Mouse (Mus musculus): ENCODE measurements around the gene Smok2a.
"Not testable (repeated sequence)": the region's sequence is repeated elsewhere in the genome, so short reads cannot be mapped to it uniquely, and the experiment has no call there.

Gene Smok2a

GRCm38 (mm10) chr17:13214169-13214568 is 6.8 kb upstream of the Smok2a start:
- DNase-seq (ENCODE audit: low read depth, low spot score) = no peak

DNA sequence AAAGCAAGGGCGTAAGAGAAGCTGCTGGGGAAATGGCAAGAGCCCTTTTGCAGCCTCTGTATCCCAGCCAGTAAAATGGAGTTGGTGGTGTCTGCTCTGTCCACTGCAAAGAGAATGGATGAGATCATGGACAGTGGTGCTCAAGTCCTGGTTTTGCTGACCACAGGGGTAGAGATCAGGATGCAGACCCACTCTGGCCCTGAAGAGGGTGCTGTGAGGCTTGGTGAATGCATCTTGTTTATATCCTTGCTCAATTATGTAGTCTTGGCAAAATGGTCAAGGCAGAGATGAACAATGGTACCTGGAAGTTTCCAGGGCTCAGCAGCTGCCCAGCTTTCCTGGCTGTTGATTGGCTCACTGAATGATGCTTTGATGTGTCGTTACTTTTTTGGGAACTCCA is 5.4 kb upstream of the Smok2a start:
- DNase-seq (ENCODE audit: low read depth, low spot score) = no peak

DNA sequence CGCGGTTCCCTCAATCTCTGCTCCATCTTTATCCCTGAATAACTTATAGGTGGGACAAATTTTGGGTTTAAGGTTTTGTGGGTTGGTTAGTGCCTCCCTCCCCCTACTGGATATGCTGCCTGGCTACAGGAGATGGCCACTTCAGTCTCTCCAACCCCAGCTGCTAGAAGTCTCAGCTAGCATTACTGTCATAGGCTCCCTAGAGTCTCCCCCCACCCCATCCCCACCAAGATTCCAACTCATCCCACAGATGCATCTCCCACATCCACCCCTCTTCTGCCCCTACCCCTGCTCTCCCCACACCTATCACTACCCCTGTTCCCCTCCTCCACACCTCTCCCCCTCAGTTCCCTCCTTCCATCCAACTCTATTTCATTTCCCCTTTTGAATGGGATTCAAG is 933 bp downstream of the Smok2a start:
- not testable (repeated sequence) for DNase-seq (ENCODE audit: low read depth, low spot score)

GRCm38 (mm10) chr17:13229957-13230356 is 9.0 kb downstream of the Smok2a start, which contains the start of gene Smok2b:
TSS of gene Smok2b (plus strand) at chr17:13230257.
- not testable (repeated sequence) for DNase-seq (ENCODE audit: low read depth, low spot score)

DNA sequence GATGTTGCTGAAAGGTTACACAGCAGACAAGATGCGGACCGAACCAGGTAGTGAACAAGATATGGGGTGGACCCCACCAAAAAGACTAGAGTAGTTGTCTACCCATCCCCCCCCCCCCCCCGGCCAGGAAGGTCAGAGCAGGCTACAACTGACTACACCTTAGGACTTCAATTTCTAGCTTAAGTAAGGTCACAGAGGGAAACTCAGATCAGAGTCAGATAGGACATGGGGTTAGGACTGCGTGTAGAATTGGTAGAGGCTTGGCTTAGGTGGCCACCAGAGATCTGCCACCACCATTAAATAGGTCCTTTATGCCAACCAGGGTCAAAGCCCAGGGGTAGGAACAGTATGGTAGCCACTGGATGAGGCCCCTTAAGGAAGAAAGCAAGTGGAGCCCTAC is 18.5 kb downstream of the Smok2a start:
- not testable (repeated sequence) for DNase-seq (ENCODE audit: low read depth, low spot score)

DNA sequence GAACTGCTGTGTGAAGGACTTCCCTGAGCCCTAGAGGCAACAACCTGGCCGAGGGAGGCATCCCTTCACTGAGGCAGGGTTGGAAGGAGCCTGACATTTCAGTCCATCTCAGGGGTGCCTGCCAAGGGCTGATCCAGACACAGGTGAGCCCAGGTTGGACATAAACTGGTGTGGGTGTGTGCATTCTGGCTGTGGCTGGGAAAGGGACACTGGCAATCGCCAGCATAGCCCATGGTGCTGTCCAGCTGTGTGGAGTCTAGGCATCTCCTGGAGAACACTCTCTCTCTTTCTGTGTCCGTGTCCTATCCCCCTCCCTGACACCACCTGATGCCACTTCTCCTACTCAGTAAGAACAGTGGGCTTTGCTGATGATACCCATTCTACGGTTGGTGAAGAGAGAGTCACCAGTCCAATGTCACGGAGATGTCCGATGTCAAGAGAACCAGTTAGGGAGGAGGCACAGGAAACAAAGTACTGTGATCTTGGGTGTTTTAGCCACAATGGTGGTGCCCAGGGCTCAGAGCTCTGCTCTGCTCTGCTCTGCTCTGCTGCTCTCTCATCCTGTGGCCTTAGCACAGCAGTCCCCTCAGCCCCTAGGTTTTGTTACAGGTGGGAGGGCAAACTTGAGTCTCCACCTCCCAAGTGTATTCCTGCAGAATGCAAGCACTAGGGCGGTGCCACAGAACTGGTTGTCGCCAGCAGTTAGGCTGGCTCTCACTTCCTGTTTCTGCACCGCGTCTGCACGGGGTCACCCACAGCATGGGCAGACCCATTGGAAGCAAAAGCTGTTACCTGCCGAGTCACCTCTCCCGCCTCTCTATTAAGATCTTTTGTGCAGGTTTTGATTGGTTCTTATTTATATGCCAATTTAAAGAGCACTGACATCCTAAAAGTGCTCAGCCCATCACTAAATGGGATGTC is 20.1 kb downstream of the Smok2a start:
- DNase-seq (ENCODE audit: low read depth, low spot score) = not testable (repeated sequence)

DNA sequence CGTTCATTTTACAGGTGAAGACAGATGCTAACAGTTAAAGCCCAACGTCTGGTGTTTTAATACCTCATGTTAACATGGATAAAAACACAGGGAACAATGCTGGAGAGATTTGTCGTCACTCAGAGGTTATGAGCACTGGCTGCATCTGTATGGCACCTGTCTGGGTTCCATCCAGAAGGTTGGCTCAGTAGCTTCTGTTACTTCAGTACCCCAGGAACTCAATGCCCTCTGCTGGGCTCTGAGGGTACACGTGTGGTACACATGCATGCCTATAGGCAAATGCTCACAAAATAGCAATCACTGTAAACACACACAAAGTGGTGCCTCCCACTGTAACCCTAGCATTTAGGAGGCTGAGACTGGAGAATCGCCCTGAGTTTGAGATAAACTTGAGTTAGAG is 33.8 kb downstream of the Smok2a start:
- not testable (repeated sequence) for DNase-seq (ENCODE audit: low read depth, low spot score)
